Mouse (Mus musculus): ENCODE measurements around the gene Olfr374. TPM values are rescaled to one million over a fixed set of nuclear protein-coding genes. Genes with fewer than 3 reads are reported as not detected.
"Not testable (repeated sequence)": the region's sequence is repeated elsewhere in the genome, so short reads cannot be mapped to it uniquely, and the experiment has no call there.

Gene Olfr374
- polyA plus RNA-seq, 1 experiment = 0.37 TPM

GRCm38 (mm10) chr8:72105165-72105564 is 1.7 kb upstream of the Olfr374 start:
- no peak overlapping the region for H3K9ac ChIP-seq (ENCODE audit: low read depth, poor library complexity, severe bottlenecking)

GRCm38 (mm10) chr8:72110876-72111275 is 4.0 kb downstream of the Olfr374 start:
- H3K27me3 ChIP-seq (ENCODE audit: control insufficient read depth, insufficient read depth, low read length, poor library complexity, severe bottlenecking) = no peaks in the 10 kb centered on the region
- no peak overlapping the region for H3K27ac ChIP-seq (ENCODE audit: insufficient read depth, low read length)
- no peaks in the 10 kb centered on the region for H3K36me3 ChIP-seq (ENCODE audit: control insufficient read depth, insufficient read depth, low read length, poor library complexity, severe bottlenecking)
- no peak overlapping the region for H3K4me3 ChIP-seq (ENCODE audit: low read depth, low read length)
- no peak overlapping the region for H3K9ac ChIP-seq (ENCODE audit: low read depth, poor library complexity, severe bottlenecking)
- TF ChIP-seq POLR2A (IDR thresholded peaks at IDR 0.05; ENCODE audit: insufficient read depth, low read length) (no peak), CTCF (IDR thresholded peaks at IDR 0.05; ENCODE audit: low read depth, low read length) (no peak), EP300 (IDR thresholded peaks at IDR 0.05; ENCODE audit: insufficient read depth, low read depth, low read length) (no peak)
- H3K9me3 ChIP-seq (replicated peaks; ENCODE audit: control insufficient read depth, insufficient read depth, low read length, poor library complexity, severe bottlenecking) = no peaks in the 10 kb centered on the region
- no peaks in the 10 kb centered on the region for H3K4me1 ChIP-seq (ENCODE audit: control insufficient read depth, insufficient read depth, low read length)

More at GRCm38 (mm10) chr8:72105165-72105564, 1.7 kb upstream of the Olfr374 start:
- Histone ChIP-seq H3K27ac (ENCODE audit: insufficient read depth, low read length) (no peak overlapping the region), H3K36me3 (ENCODE audit: control insufficient read depth, insufficient read depth, low read length, poor library complexity, severe bottlenecking) (no peaks in the 10 kb centered on the region), H3K9me3 (replicated peaks; ENCODE audit: control insufficient read depth, insufficient read depth, low read length, poor library complexity, severe bottlenecking) (no peaks in the 10 kb centered on the region), H3K4me3 (ENCODE audit: low read depth, low read length) (no peak overlapping the region), H3K4me1 (ENCODE audit: control insufficient read depth, insufficient read depth, low read length) (no peaks in the 10 kb centered on the region), H3K27me3 (ENCODE audit: control insufficient read depth, insufficient read depth, low read length, poor library complexity, severe bottlenecking) (no peaks in the 10 kb centered on the region)
- TF ChIP-seq POLR2A (IDR thresholded peaks at IDR 0.05; ENCODE audit: insufficient read depth, low read length) (no peak), CTCF (IDR thresholded peaks at IDR 0.05; ENCODE audit: low read depth, low read length) (peak; percentile 91), EP300 (IDR thresholded peaks at IDR 0.05; ENCODE audit: insufficient read depth, low read depth, low read length) (no peak)

DNA sequence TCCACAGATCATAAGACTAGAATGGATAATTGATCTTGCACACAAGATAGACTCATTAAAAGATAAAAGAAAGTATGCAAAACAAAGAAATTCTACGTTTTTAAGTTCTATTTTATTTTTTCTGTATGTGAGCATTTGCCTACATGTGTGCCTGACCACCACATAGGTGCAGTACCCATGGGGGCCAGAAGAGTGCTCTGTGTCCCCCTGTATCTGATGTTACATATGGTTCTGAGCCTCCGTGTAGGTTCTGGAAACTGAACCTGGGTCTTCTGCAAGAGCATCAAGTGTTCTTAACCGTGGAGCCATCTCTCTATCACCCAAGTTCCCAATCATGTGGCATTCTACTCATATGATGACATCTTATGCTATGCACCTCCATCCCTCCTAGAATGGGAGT is 5.6 kb downstream of the Olfr374 start:
- TF ChIP-seq POLR2A (IDR thresholded peaks at IDR 0.05; ENCODE audit: insufficient read depth, low read length) (no peak), CTCF (IDR thresholded peaks at IDR 0.05; ENCODE audit: low read depth, low read length) (peak; percentile 4), EP300 (IDR thresholded peaks at IDR 0.05; ENCODE audit: insufficient read depth, low read depth, low read length) (no peak)
- Histone ChIP-seq H3K9ac (ENCODE audit: low read depth, poor library complexity, severe bottlenecking) (no peak overlapping the region), H3K9me3 (replicated peaks; ENCODE audit: control insufficient read depth, insufficient read depth, low read length, poor library complexity, severe bottlenecking) (no peaks in the 10 kb centered on the region), H3K27me3 (ENCODE audit: control insufficient read depth, insufficient read depth, low read length, poor library complexity, severe bottlenecking) (no peaks in the 10 kb centered on the region), H3K4me1 (ENCODE audit: control insufficient read depth, insufficient read depth, low read length) (no peaks in the 10 kb centered on the region), H3K4me3 (ENCODE audit: low read depth, low read length) (no peak overlapping the region), H3K27ac (ENCODE audit: insufficient read depth, low read length) (no peak overlapping the region), H3K36me3 (ENCODE audit: control insufficient read depth, insufficient read depth, low read length, poor library complexity, severe bottlenecking) (no peaks in the 10 kb centered on the region)

GRCm38 (mm10) chr8:72115202-72115601 is 8.4 kb downstream of the Olfr374 start:
- H3K27me3 ChIP-seq (ENCODE audit: control insufficient read depth, insufficient read depth, low read length, poor library complexity, severe bottlenecking) = no peaks in the 10 kb centered on the region; the same call in 1 of the 2 replicates
- H3K27ac ChIP-seq (ENCODE audit: insufficient read depth, low read length) = no peak overlapping the region
- TF ChIP-seq POLR2A (IDR thresholded peaks at IDR 0.05; ENCODE audit: insufficient read depth, low read length) = no peak
- no peak overlapping the region for H3K4me3 ChIP-seq (ENCODE audit: low read depth, low read length)
- no peak overlapping the region for H3K9ac ChIP-seq (ENCODE audit: low read depth, poor library complexity, severe bottlenecking)
- H3K4me1 ChIP-seq (ENCODE audit: control insufficient read depth, insufficient read depth, low read length) = no peaks in the 10 kb centered on the region
- H3K36me3 ChIP-seq (ENCODE audit: control insufficient read depth, insufficient read depth, low read length, poor library complexity, severe bottlenecking) = no peaks in the 10 kb centered on the region
- no peaks in the 10 kb centered on the region for H3K9me3 ChIP-seq (replicated peaks; ENCODE audit: control insufficient read depth, insufficient read depth, low read length, poor library complexity, severe bottlenecking)

DNA sequence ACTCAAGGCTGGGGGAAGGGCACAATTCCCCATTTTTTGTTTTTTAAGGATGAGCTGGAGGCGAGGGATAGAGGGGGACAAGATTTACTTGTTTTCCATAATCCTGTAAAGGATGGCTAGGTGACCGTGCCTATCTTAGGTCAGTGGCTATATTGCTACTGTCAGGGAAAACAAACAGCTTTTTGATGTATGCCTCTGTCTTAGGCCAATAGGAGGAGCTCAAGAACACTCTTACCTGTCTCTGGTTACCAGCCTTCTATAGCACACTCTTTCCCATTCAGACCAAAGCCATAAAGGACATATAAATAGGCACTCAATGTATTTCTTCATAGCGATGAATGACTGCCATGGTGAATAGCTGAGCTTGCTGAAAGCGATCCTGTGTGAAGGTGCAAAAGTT is 11.8 kb downstream of the Olfr374 start:
- TF ChIP-seq POLR2A (IDR thresholded peaks at IDR 0.05; ENCODE audit: insufficient read depth, low read length) (no peak), CTCF (IDR thresholded peaks at IDR 0.05; ENCODE audit: low read depth, low read length) (no peak), EP300 (IDR thresholded peaks at IDR 0.05; ENCODE audit: insufficient read depth, low read depth, low read length) (no peak)

DNA sequence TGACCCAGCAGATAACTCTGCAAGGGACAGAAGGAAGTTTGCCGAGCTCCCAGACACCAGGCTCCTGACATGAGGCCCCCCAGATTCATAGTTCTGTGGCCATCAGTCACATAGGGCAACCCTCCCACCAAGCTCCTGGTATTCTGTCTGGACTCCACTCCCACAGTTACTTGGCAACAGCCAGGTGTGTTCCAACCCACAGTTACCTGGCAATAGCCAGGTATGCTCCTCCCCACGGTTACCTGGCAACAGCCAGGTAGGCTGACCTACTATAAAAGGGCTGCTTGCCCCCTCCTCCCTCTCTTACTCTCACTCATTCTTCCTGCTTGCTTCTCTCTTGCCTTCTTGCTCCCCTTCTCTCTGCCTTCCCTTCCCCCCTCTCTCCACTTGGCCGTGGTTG is 14.6 kb downstream of the Olfr374 start:
- not testable (repeated sequence) for H3K4me3 ChIP-seq (ENCODE audit: low read depth, low read length); H3K4me1 ChIP-seq (ENCODE audit: control insufficient read depth, insufficient read depth, low read length); H3K27me3 ChIP-seq (ENCODE audit: control insufficient read depth, insufficient read depth, low read length, poor library complexity, severe bottlenecking); H3K27ac ChIP-seq (ENCODE audit: insufficient read depth, low read length); H3K9ac ChIP-seq (ENCODE audit: low read depth, poor library complexity, severe bottlenecking); H3K36me3 ChIP-seq (ENCODE audit: control insufficient read depth, insufficient read depth, low read length, poor library complexity, severe bottlenecking); H3K9me3 ChIP-seq (replicated peaks; ENCODE audit: control insufficient read depth, insufficient read depth, low read length, poor library complexity, severe bottlenecking)

More for the DNA sequence above, 11.8 kb downstream of the Olfr374 start:
- H3K9ac ChIP-seq (ENCODE audit: low read depth, poor library complexity, severe bottlenecking) = no peak overlapping the region
- no peaks in the 10 kb centered on the region for H3K9me3 ChIP-seq (replicated peaks; ENCODE audit: control insufficient read depth, insufficient read depth, low read length, poor library complexity, severe bottlenecking)
- no peak overlapping the region for H3K27ac ChIP-seq (ENCODE audit: insufficient read depth, low read length)
- no peaks in the 10 kb centered on the region; the same call in 1 of the 2 replicates for H3K27me3 ChIP-seq (ENCODE audit: control insufficient read depth, insufficient read depth, low read length, poor library complexity, severe bottlenecking)
- no peak overlapping the region for H3K4me3 ChIP-seq (ENCODE audit: low read depth, low read length)
- H3K4me1 ChIP-seq (ENCODE audit: control insufficient read depth, insufficient read depth, low read length) = no peaks in the 10 kb centered on the region
- no peaks in the 10 kb centered on the region for H3K36me3 ChIP-seq (ENCODE audit: control insufficient read depth, insufficient read depth, low read length, poor library complexity, severe bottlenecking)

Measured in ES-Bruce4 (cell line).